Mouse (Mus musculus) intestine, postnatal 0 days (tissue): ENCODE results near the gene Nupr1. TPM values are rescaled to one million over a fixed set of nuclear protein-coding genes. Genes with fewer than 3 reads are reported as not detected.

Experiments
- ATAC-seq: fragments of 200-750 bp; cut with Nextera tagmentation; 2 replicates; pipeline ENCODE4 v1.8.0; 2017; ENCODE audit warnings: mild to moderate bottlenecking, moderate TSS enrichment, moderate library complexity
- H3K27ac ChIP-seq: fragments of 300-500 bp; sonication (generic); 2 replicates; pipeline ENCODE4 v1.5.1; 2014; ENCODE audit warnings: mild to moderate bottlenecking, low read depth, low read length, moderate library complexity
- H3K27me3 ChIP-seq: fragments of 300-500 bp; sonication (generic); replicated peaks from 2 replicates; pipeline ENCODE4 v1.6.1; 2014; ENCODE audit warnings: low read length, mixed read lengths; ENCODE audit not compliant: control insufficient read depth, insufficient read depth
- H3K36me3 ChIP-seq: fragments of 300-500 bp; sonication (generic); 2 replicates; pipeline ENCODE4 v1.6.1; 2014; ENCODE audit warnings: mild to moderate bottlenecking, moderate library complexity; ENCODE audit not compliant: control insufficient read depth, insufficient read depth
- H3K4me1 ChIP-seq: fragments of 300-500 bp; sonication (generic); replicated peaks from 2 replicates; pipeline ENCODE4 v1.6.1; 2014; ENCODE audit warnings: antibody characterized with exemption, low read length, mixed read lengths; ENCODE audit not compliant: control insufficient read depth, insufficient read depth
- H3K4me2 ChIP-seq: fragments of 300-500 bp; sonication (generic); replicated peaks from 2 replicates; pipeline ENCODE4 v1.6.1; 2014; ENCODE audit warnings: low read depth, mild to moderate bottlenecking, moderate library complexity
- H3K4me3 ChIP-seq: fragments of 300-500 bp; sonication (generic); 2 replicates; pipeline ENCODE4 v1.5.1; 2014; ENCODE audit warnings: low read depth, low read length
- H3K9ac ChIP-seq: fragments of 300-500 bp; sonication (generic); 2 replicates; pipeline ENCODE4 v1.6.1; 2014; ENCODE audit warnings: mild to moderate bottlenecking, low read depth, low read length
- H3K9me3 ChIP-seq: fragments of 300-500 bp; sonication (generic); 2 replicates; pipeline ENCODE4 v1.6.1; 2016; ENCODE audit warnings: mixed run types; ENCODE audit not compliant: control insufficient read depth
- CTCF ChIP-seq: sonication (generic); IDR thresholded peaks from 2 replicates; pipeline ENCODE4 v1.5.1; 2016; ENCODE audit warnings: low read depth, mild to moderate bottlenecking, control low read depth, antibody characterized with exemption, moderate library complexity
- WGBS: fragments of 180-500 bp; shearing (Covaris S2); extraction: QIAGEN DNeasy Blood & Tissue Kit; methylation state at CpG from one replicate; pipeline ENCODE4 v1.1.7; 2014; 5-methylcytosine and 5-hydroxymethylcytosine counted together
- polyA plus RNA-seq: library from polyadenylated mRNA; unstranded; fragments of >200 nt; fragmentation: Nextera tagmentation; extraction: Ambion mirVana; gene quantifications from 2 replicates; pipeline ENCODE4 v1.2.1, GENCODE M21; 2015

Nupr1 gene
- polyA plus RNA-seq, 1 experiment from 2014 or later = 30.8 TPM

- H3K4me3 ChIP-seq = peak within 1 kb of the TSS; percentile 51
- H3K4me2 ChIP-seq = peak within 1 kb of the TSS; percentile 76
- no peak for ATAC-seq
- 0 out of 2 replicates have a peak, but pooled peaks cover 2% of the 10 kb centered on the region for H3K27me3 ChIP-seq
- 79% methylated on average over 8 of the region's 8 CpGs for WGBS
- H3K9me3 ChIP-seq = no peaks in the 10 kb centered on the region
- H3K27ac ChIP-seq = peak within 1 kb of the TSS; percentile 86
- no peak for TF ChIP-seq CTCF
- peaks cover 4% of the 10 kb centered on the region; the same call in 1 of the 2 replicates for H3K36me3 ChIP-seq
- 0 out of 2 replicates have a peak, but pooled peaks cover 2% of the 10 kb centered on the region for H3K4me1 ChIP-seq
- no peak within 1 kb of the TSS for H3K9ac ChIP-seq
These were observed 46.1 kb downstream of the Nupr1 start, which contains the start of gene Apobr for GRCm38 (mm10) chr7:126584506-126584977. Gene Apobr (plus strand): TSS chr7:126584942.

- 48% methylated on average over 6 of the region's 6 CpGs for WGBS
- peak; percentile 15; the same call in 1 of the 2 replicates for ATAC-seq
- peak overlapping the region; percentile 62; the same call in 1 of the 2 replicates for H3K9ac ChIP-seq
These were observed 46.9 kb downstream of the Nupr1 start for GRCm38 (mm10) chr7:126583761-126584160.

GRCm38 (mm10) chr7:126583251-126583709 lies 47.4 kb downstream of the Nupr1 start:
- H3K4me1 ChIP-seq = 0 out of 2 replicates have a peak, but pooled peaks cover 2% of the 10 kb centered on the region
- peak overlapping the region; percentile 62 for H3K9ac ChIP-seq
- TF ChIP-seq CTCF = no peak
- H3K36me3 ChIP-seq = peaks cover 11% of the 10 kb centered on the region
- peak overlapping the region; percentile 76 for H3K4me2 ChIP-seq
- H3K9me3 ChIP-seq = no peaks in the 10 kb centered on the region
- peak; percentile 77 for ATAC-seq
- H3K27me3 ChIP-seq = 0 out of 2 replicates have a peak, but pooled peaks cover 2% of the 10 kb centered on the region
- H3K4me3 ChIP-seq = peak overlapping the region; percentile 51
- H3K27ac ChIP-seq = peak overlapping the region; percentile 86
- WGBS = under 1% methylated on average over 22 of the region's 22 CpGs

More at GRCm38 (mm10) chr7:126583761-126584160, 46.9 kb downstream of the Nupr1 start:
- Histone ChIP-seq H3K4me1 (0 out of 2 replicates have a peak, but pooled peaks cover 2% of the 10 kb centered on the region), H3K27ac (peak overlapping the region; percentile 86), H3K36me3 (peaks cover 6% of the 10 kb centered on the region; the same call in 1 of the 2 replicates), H3K4me2 (peak overlapping the region; percentile 76), H3K4me3 (peak overlapping the region; percentile 51), H3K9me3 (no peaks in the 10 kb centered on the region), H3K27me3 (0 out of 2 replicates have a peak, but pooled peaks cover 2% of the 10 kb centered on the region)
- no peak for TF ChIP-seq CTCF

- TF ChIP-seq CTCF = no peak
- Histone ChIP-seq H3K27ac (peak overlapping the region; percentile 86), H3K9ac (peak overlapping the region; percentile 62), H3K4me1 (0 out of 2 replicates have a peak, but pooled peaks cover 2% of the 10 kb centered on the region), H3K4me3 (peak overlapping the region; percentile 51), H3K27me3 (0 out of 2 replicates have a peak, but pooled peaks cover 2% of the 10 kb centered on the region), H3K36me3 (peaks cover 15% of the 10 kb centered on the region), H3K9me3 (no peaks in the 10 kb centered on the region), H3K4me2 (peak overlapping the region; percentile 76)
- 2% methylated on average over 20 of the region's 20 CpGs for WGBS
- peak; percentile 37 for ATAC-seq
These were observed 47.9 kb downstream of the Nupr1 start for GRCm38 (mm10) chr7:126582759-126583158.

- Histone ChIP-seq H3K9me3 (no peaks in the 10 kb centered on the region), H3K9ac (no peak overlapping the region), H3K27ac (no peak overlapping the region), H3K4me2 (peak overlapping the region; percentile 76; the same call in 1 of the 2 replicates), H3K4me3 (no peak overlapping the region), H3K27me3 (no peaks in the 10 kb centered on the region), H3K4me1 (0 out of 2 replicates have a peak, but pooled peaks cover 2% of the 10 kb centered on the region), H3K36me3 (peaks cover 22% of the 10 kb centered on the region)
- 72% methylated on average over 6 of the region's 6 CpGs for WGBS
- no peak for TF ChIP-seq CTCF
- no peak for ATAC-seq
These were observed 49.0 kb downstream of the Nupr1 start for GRCm38 (mm10) chr7:126581661-126582060.

GRCm38 (mm10) chr7:126579172-126579571 lies 51.5 kb downstream of the Nupr1 start:
- no peak for ATAC-seq
- H3K4me3 ChIP-seq = no peak overlapping the region
- peaks cover 41% of the 10 kb centered on the region for H3K36me3 ChIP-seq
- no peaks in the 10 kb centered on the region for H3K27me3 ChIP-seq
- H3K4me1 ChIP-seq = 0 out of 2 replicates have a peak, but pooled peaks cover 2% of the 10 kb centered on the region
- H3K4me2 ChIP-seq = no peak overlapping the region
- no peak overlapping the region for H3K27ac ChIP-seq
- 42% methylated on average over 8 of the region's 8 CpGs for WGBS
- no peaks in the 10 kb centered on the region for H3K9me3 ChIP-seq
- TF ChIP-seq CTCF = peak; percentile 82
- H3K9ac ChIP-seq = no peak overlapping the region
